In genomic region chr14:54780084-54780483, GRCm38 (mm10) we compare ENCODE assay signal across 14 mouse cellular contexts. TPM values are rescaled to one million over a fixed set of nuclear protein-coding genes. Genes with fewer than 3 reads are reported as not detected.
A peak's percentile ranks its signal among the peaks of the same experiment; 100 is the strongest.
DNase-seq lines count a peak whose midpoint lies in the region; ATAC-seq lines count a peak whose summit lies in the region.
"Had no signal": no experiment of that assay in that cellular context is flagged by ENCODE, and none has a peak within 500 bp of the region (broad histone marks: within the 10 kb centered on the region; RNA-seq: fewer than 3 reads in every experiment).

No protein-coding gene starts in this region.

- H3K9me3 ChIP-seq in embryonic facial prominence, embryonic 12.5 days: no peaks in the 10 kb centered on the region
- H3K9me3 ChIP-seq in embryonic facial prominence, embryonic 10.5 days: no peaks in the 10 kb centered on the region
- H3K9me3 ChIP-seq in kidney, embryonic 15.5 days (replicated peaks): no peaks in the 10 kb centered on the region
- H3K9me3 ChIP-seq in embryonic facial prominence, embryonic 13.5 days: no peaks in the 10 kb centered on the region
- H3K9me3 ChIP-seq: heart, embryonic 10.5 days had no signal

- 87% methylated on average over 9 of the region's 9 CpGs for WGBS in embryonic facial prominence, embryonic 12.5 days
- 85% methylated on average over 9 of the region's 9 CpGs for WGBS in embryonic facial prominence, embryonic 10.5 days
- WGBS in kidney, embryonic 15.5 days: 82% methylated on average over 9 of the region's 9 CpGs
- WGBS in embryonic facial prominence, embryonic 13.5 days: 88% methylated on average over 9 of the region's 9 CpGs
- WGBS in macrophage (ENCODE audit: missing documents): 92% methylated on average over 9 of the region's 9 CpGs

- peak overlapping the region; percentile 82; the same call in 1 of the 2 replicates for H3K4me2 ChIP-seq in embryonic facial prominence, embryonic 12.5 days (replicated peaks)
- H3K4me2 ChIP-seq in kidney, embryonic 15.5 days: peak overlapping the region; percentile 81
- H3K4me2 ChIP-seq in embryonic facial prominence, embryonic 13.5 days: peak overlapping the region; percentile 90; the same call in 1 of the 2 replicates

- no peak overlapping the region for H3K27ac ChIP-seq in embryonic facial prominence, embryonic 12.5 days
- H3K27ac ChIP-seq in embryonic facial prominence, embryonic 10.5 days (replicated peaks): no peak overlapping the region
- no peak overlapping the region for H3K27ac ChIP-seq in kidney, embryonic 15.5 days
- no peak overlapping the region for H3K27ac ChIP-seq in embryonic facial prominence, embryonic 13.5 days
- peak overlapping the region; percentile 72 for H3K27ac ChIP-seq in macrophage

- peaks cover 65% of the 10 kb centered on the region for H3K79me2 ChIP-seq in macrophage (ENCODE audit: inconsistent target)

- H3K36me3 ChIP-seq in embryonic facial prominence, embryonic 12.5 days: no peaks in the 10 kb centered on the region
- H3K36me3 ChIP-seq in embryonic facial prominence, embryonic 10.5 days (replicated peaks): no peaks in the 10 kb centered on the region
- no peaks in the 10 kb centered on the region for H3K36me3 ChIP-seq in kidney, embryonic 15.5 days
- no peaks in the 10 kb centered on the region for H3K36me3 ChIP-seq in embryonic facial prominence, embryonic 13.5 days
- no peaks in the 10 kb centered on the region for H3K36me3 ChIP-seq in macrophage (ENCODE audit: inconsistent target)
- H3K36me3 ChIP-seq: heart, embryonic 10.5 days had no signal

- no peak overlapping the region for H3K9ac ChIP-seq in embryonic facial prominence, embryonic 12.5 days
- no peak overlapping the region for H3K9ac ChIP-seq in kidney, embryonic 15.5 days
- H3K9ac ChIP-seq in embryonic facial prominence, embryonic 13.5 days: no peak overlapping the region

- ATAC-seq in embryonic facial prominence, embryonic 12.5 days (ENCODE audit: insufficient number of reproducible peaks, insufficient read depth, low FRiP score, low TSS enrichment): no peak
- no peak for ATAC-seq in kidney, embryonic 15.5 days (replicated peaks; ENCODE audit: low FRiP score)
- no peak for ATAC-seq in embryonic facial prominence, embryonic 13.5 days (ENCODE audit: insufficient number of reproducible peaks, insufficient read depth, low FRiP score, low TSS enrichment, low read depth)

- peaks cover 31% of the 10 kb centered on the region for H3K27me3 ChIP-seq in embryonic facial prominence, embryonic 12.5 days
- H3K27me3 ChIP-seq in embryonic facial prominence, embryonic 10.5 days (replicated peaks; ENCODE audit: low read depth, poor library complexity, severe bottlenecking): peaks cover 56% of the 10 kb centered on the region
- peaks cover 28% of the 10 kb centered on the region for H3K27me3 ChIP-seq in kidney, embryonic 15.5 days
- H3K27me3 ChIP-seq in embryonic facial prominence, embryonic 13.5 days: peaks cover 44% of the 10 kb centered on the region

- no peak overlapping the region for H3K4me3 ChIP-seq in embryonic facial prominence, embryonic 12.5 days
- H3K4me3 ChIP-seq in embryonic facial prominence, embryonic 10.5 days: no peak overlapping the region
- peak overlapping the region; percentile 50 for H3K4me3 ChIP-seq in kidney, embryonic 15.5 days (replicated peaks)
- H3K4me3 ChIP-seq in embryonic facial prominence, embryonic 13.5 days: peak overlapping the region; percentile 53; the same call in 1 of the 2 replicates
- H3K4me3 ChIP-seq in macrophage (ENCODE audit: inconsistent target): peak overlapping the region; percentile 90

- H3K4me1 ChIP-seq in embryonic facial prominence, embryonic 12.5 days: peaks cover 5% of the 10 kb centered on the region; the same call in 1 of the 2 replicates
- peaks cover 14% of the 10 kb centered on the region for H3K4me1 ChIP-seq in embryonic facial prominence, embryonic 10.5 days
- H3K4me1 ChIP-seq in kidney, embryonic 15.5 days: peaks cover 12% of the 10 kb centered on the region
- H3K4me1 ChIP-seq in embryonic facial prominence, embryonic 13.5 days: peaks cover 11% of the 10 kb centered on the region

- DNase-seq in embryonic facial prominence, embryonic 10.5 days (ENCODE audit: low spot score): no peak
- DNase-seq in kidney, postnatal 4 days: no peak
- no peak for DNase-seq in frontal cortex, postnatal 10 days (ENCODE audit: low spot score in 2 of 2)
- no peak for DNase-seq in adrenal gland, postnatal 36 days
- DNase-seq: adrenal gland, adult 8-10 months; cerebellum, adult 9-11 months; lung, postnatal 36 days had no signal

RNA-seq across cellular contexts. Expression of gene Slc7a8, which starts 1.7 kb away (rescaled TPM):
- 3.3 and 4.4 TPM in 2 replicates for polyA plus RNA-seq in embryonic facial prominence, embryonic 12.5 days (2016; fragmentation: Nextera tagmentation; extraction: Ambion mirVana)
- 1.3 and 1.6 TPM in 2 replicates for polyA plus RNA-seq in embryonic facial prominence, embryonic 10.5 days (2016; fragmentation: Nextera tagmentation; extraction: Ambion mirVana)
- 12.8 and 14.2 TPM in 2 replicates for polyA plus RNA-seq in kidney, embryonic 15.5 days (2015; fragmentation: Nextera tagmentation; extraction: Ambion mirVana)
- 2.3 and 2.9 TPM in 2 replicates for polyA plus RNA-seq in embryonic facial prominence, embryonic 13.5 days (2015; fragmentation: Nextera tagmentation; extraction: Ambion mirVana)
- total RNA-seq in macrophage (2018; cell fraction: chromatin; rRNA removed): 100 to 1,000 TPM in 15 of 26 experiments, 10 to 100 TPM in 11; 41.3 to 275 (median 105) TPM
- 100 to 1,000 TPM in 15 of 26 experiments, 10 to 100 TPM in 11; 67.5 to 157 (median 114) TPM for total RNA-seq in macrophage (2018; cell fraction: cytosol; rRNA removed)
- 100 to 1,000 TPM in 21 of 26 experiments, 10 to 100 TPM in 5; 80.4 to 487 (median 204) TPM for total RNA-seq in macrophage (2018; cell fraction: nucleus; rRNA removed)
- 62.3 to 349 TPM (median 87.2 TPM) in 3 replicates for polyA plus RNA-seq in macrophage (2018)
- 10 to 100 TPM; 28.1 to 56.8 TPM for total RNA-seq in adrenal gland, postnatal 36 days (2021)

RNA-seq across cellular contexts. Expression of gene Rnf212b, which starts 33.9 kb away (rescaled TPM):
- not detected in 2 replicates for polyA plus RNA-seq in embryonic facial prominence, embryonic 12.5 days (2016; fragmentation: Nextera tagmentation; extraction: Ambion mirVana)
- not detected in 2 replicates for polyA plus RNA-seq in embryonic facial prominence, embryonic 10.5 days (2016; fragmentation: Nextera tagmentation; extraction: Ambion mirVana)
- polyA plus RNA-seq in kidney, embryonic 15.5 days (2015; fragmentation: Nextera tagmentation; extraction: Ambion mirVana): not detected in 2 replicates
- not detected in 2 replicates for polyA plus RNA-seq in embryonic facial prominence, embryonic 13.5 days (2015; fragmentation: Nextera tagmentation; extraction: Ambion mirVana)
- total RNA-seq in macrophage (2018; cell fraction: chromatin; rRNA removed): not detected
- not detected for total RNA-seq in macrophage (2018; cell fraction: cytosol; rRNA removed)
- total RNA-seq in macrophage (2018; cell fraction: nucleus; rRNA removed): not detected
- not detected in 3 replicates for polyA plus RNA-seq in macrophage (2018)
- under 1 TPM; 0.43 to 0.56 TPM for total RNA-seq in adrenal gland, postnatal 36 days (2021)
- total RNA-seq: layer of hippocampus, adult 18-20 months had no signal
- polyA plus RNA-seq: heart, embryonic 10.5 days; limb, embryonic 14.5 days had no signal

Comparison
In these comparisons a context has a peak if more than half of its experiments do, and no peak if none do; other contexts are left out.
1. H3K4me3 ChIP-seq: peak in kidney, embryonic 15.5 days (single experiment), embryonic facial prominence, embryonic 13.5 days (single experiment) and macrophage (single experiment); none in embryonic facial prominence, embryonic 12.5 days (single experiment) and embryonic facial prominence, embryonic 10.5 days (single experiment).
2. Peak in every context shown above with its lines, with median percentiles within 50 percentile points of each other: H3K4me2 ChIP-seq.